Mouse (Mus musculus): ENCODE results near the gene Sync. TPM values are rescaled to one million over a fixed set of nuclear protein-coding genes. Genes with fewer than 3 reads are reported as not detected.

Gene Sync
- total RNA-seq, 1 experiment: 2.1 TPM

GRCm38 (mm10) chr4:129295188-129295587 lies 7.8 kb downstream of the Sync start:
- Histone ChIP-seq H3K4me3 (ENCODE audit: insufficient read depth in 1 of 2, low read depth in 1 of 2, low read length in 2 of 2, poor library complexity in 1 of 2, severe bottlenecking in 1 of 2) (no peak overlapping the region), H3K4me1 (ENCODE audit: control insufficient read depth in 2 of 2, insufficient read depth in 2 of 2, low read length in 2 of 2, poor library complexity in 1 of 2) (peaks cover 2 to 16% of the 10 kb centered on the region in 2 experiments; a peak in 3 of 4 replicates), H3K9me3 (ENCODE audit: control insufficient read depth, insufficient read depth, low read depth, low read length) (no peaks in the 10 kb centered on the region), H3K9ac (ENCODE audit: insufficient read depth, low read depth, low read length, poor library complexity, severe bottlenecking) (no peak overlapping the region), H3K36me3 (ENCODE audit: control insufficient read depth, insufficient read depth, low read length, poor library complexity, severe bottlenecking) (no peaks in the 10 kb centered on the region; the same call in 1 of the 2 replicates), H3K27ac (ENCODE audit: insufficient read depth, low read depth, low read length, poor library complexity, severe bottlenecking) (no peak overlapping the region)
- in situ Hi-C loops (cut with MboI; ENCODE audit: low sequenced_read_pairs in 2 of 2, unreplicated experiment in 2 of 2): no loop called here
- no peak for DNase-seq (ENCODE audit: low read depth, low spot score)
- no peak for TF ChIP-seq ZNF384 (IDR thresholded peaks at IDR 0.05; ENCODE audit: low read depth, low read length)
- no peak for TF ChIP-seq MAFK (IDR thresholded peaks at IDR 0.05; ENCODE audit: insufficient read depth, low read depth, low read length)
- TF ChIP-seq ZC3H11A (IDR thresholded peaks at IDR 0.05; ENCODE audit: borderline replicate concordance, low read depth, low read length): no peak

- peaks cover 2 to 16% of the 10 kb centered on the region in 2 experiments; a peak in 3 of 4 replicates for H3K4me1 ChIP-seq (ENCODE audit: control insufficient read depth in 2 of 2, insufficient read depth in 2 of 2, low read length in 2 of 2, poor library complexity in 1 of 2)
- H3K4me3 ChIP-seq (ENCODE audit: insufficient read depth in 1 of 2, low read depth in 1 of 2, low read length in 2 of 2, poor library complexity in 1 of 2, severe bottlenecking in 1 of 2): no peak overlapping the region
- TF ChIP-seq CHD2 (IDR thresholded peaks at IDR 0.05; ENCODE audit: low read depth, low read length) (no peak), HCFC1 (IDR thresholded peaks at IDR 0.05; ENCODE audit: borderline replicate concordance, insufficient read depth, low read length) (no peak), ZNF384 (IDR thresholded peaks at IDR 0.05; ENCODE audit: low read depth, low read length) (no peak), MAFK (IDR thresholded peaks at IDR 0.05; ENCODE audit: insufficient read depth, low read depth, low read length) (no peak), ZC3H11A (IDR thresholded peaks at IDR 0.05; ENCODE audit: borderline replicate concordance, low read depth, low read length) (no peak)
- no peak overlapping the region for H3K9ac ChIP-seq (ENCODE audit: insufficient read depth, low read depth, low read length, poor library complexity, severe bottlenecking)
- no peak overlapping the region for H3K27ac ChIP-seq (ENCODE audit: insufficient read depth, low read depth, low read length, poor library complexity, severe bottlenecking)
- no peaks in the 10 kb centered on the region; the same call in 1 of the 2 replicates for H3K36me3 ChIP-seq (ENCODE audit: control insufficient read depth, insufficient read depth, low read length, poor library complexity, severe bottlenecking)
- DNase-seq (ENCODE audit: low read depth, low spot score): no peak
- H3K9me3 ChIP-seq (ENCODE audit: control insufficient read depth, insufficient read depth, low read depth, low read length): no peaks in the 10 kb centered on the region
- in situ Hi-C loops (cut with MboI; ENCODE audit: low sequenced_read_pairs in 2 of 2, unreplicated experiment in 2 of 2): no loop called here
These were observed 8.6 kb downstream of the Sync start for GRCm38 (mm10) chr4:129296066-129296465.

- peaks cover 2 to 13% of the 10 kb centered on the region in 2 experiments; a peak in 3 of 4 replicates for H3K4me1 ChIP-seq (ENCODE audit: control insufficient read depth in 2 of 2, insufficient read depth in 2 of 2, low read length in 2 of 2, poor library complexity in 1 of 2)
These were observed 10.3 kb downstream of the Sync start for GRCm38 (mm10) chr4:129297724-129298123.

GRCm38 (mm10) chr4:129299121-129299520 lies 11.7 kb downstream of the Sync start:
- Histone ChIP-seq H3K9me3 (ENCODE audit: control insufficient read depth, insufficient read depth, low read depth, low read length) (no peaks in the 10 kb centered on the region), H3K27ac (ENCODE audit: insufficient read depth, low read depth, low read length, poor library complexity, severe bottlenecking) (no peak overlapping the region), H3K4me1 (ENCODE audit: control insufficient read depth in 2 of 2, insufficient read depth in 2 of 2, low read length in 2 of 2, poor library complexity in 1 of 2) (peaks cover 2 to 11% of the 10 kb centered on the region in 2 experiments; a peak in 3 of 4 replicates), H3K36me3 (ENCODE audit: control insufficient read depth, insufficient read depth, low read length, poor library complexity, severe bottlenecking) (no peaks in the 10 kb centered on the region; the same call in 1 of the 2 replicates), H3K9ac (ENCODE audit: insufficient read depth, low read depth, low read length, poor library complexity, severe bottlenecking) (no peak overlapping the region), H3K4me3 (ENCODE audit: insufficient read depth in 1 of 2, low read depth in 1 of 2, low read length in 2 of 2, poor library complexity in 1 of 2, severe bottlenecking in 1 of 2) (no peak overlapping the region)
- no peak for DNase-seq (ENCODE audit: low read depth, low spot score)
- no peak for TF ChIP-seq CHD2 (IDR thresholded peaks at IDR 0.05; ENCODE audit: low read depth, low read length)
- no peak for TF ChIP-seq MAFK (IDR thresholded peaks at IDR 0.05; ENCODE audit: insufficient read depth, low read depth, low read length)
- TF ChIP-seq ZC3H11A (IDR thresholded peaks at IDR 0.05; ENCODE audit: borderline replicate concordance, low read depth, low read length): no peak
- TF ChIP-seq ZNF384 (IDR thresholded peaks at IDR 0.05; ENCODE audit: low read depth, low read length): no peak
- no peak for TF ChIP-seq HCFC1 (IDR thresholded peaks at IDR 0.05; ENCODE audit: borderline replicate concordance, insufficient read depth, low read length)
- in situ Hi-C loops (cut with MboI; ENCODE audit: low sequenced_read_pairs in 2 of 2, unreplicated experiment in 2 of 2): no loop called here

More at GRCm38 (mm10) chr4:129297724-129298123, 10.3 kb downstream of the Sync start:
- Histone ChIP-seq H3K36me3 (ENCODE audit: control insufficient read depth, insufficient read depth, low read length, poor library complexity, severe bottlenecking) (no peaks in the 10 kb centered on the region; the same call in 1 of the 2 replicates), H3K9ac (ENCODE audit: insufficient read depth, low read depth, low read length, poor library complexity, severe bottlenecking) (no peak overlapping the region), H3K4me3 (ENCODE audit: insufficient read depth in 1 of 2, low read depth in 1 of 2, low read length in 2 of 2, poor library complexity in 1 of 2, severe bottlenecking in 1 of 2) (no peak overlapping the region), H3K27ac (ENCODE audit: insufficient read depth, low read depth, low read length, poor library complexity, severe bottlenecking) (no peak overlapping the region), H3K9me3 (ENCODE audit: control insufficient read depth, insufficient read depth, low read depth, low read length) (no peaks in the 10 kb centered on the region)
- in situ Hi-C loops (cut with MboI; ENCODE audit: low sequenced_read_pairs in 2 of 2, unreplicated experiment in 2 of 2): no loop called here
- no peak for DNase-seq (ENCODE audit: low read depth, low spot score)
- no peak for TF ChIP-seq CHD2 (IDR thresholded peaks at IDR 0.05; ENCODE audit: low read depth, low read length)
- TF ChIP-seq ZC3H11A (IDR thresholded peaks at IDR 0.05; ENCODE audit: borderline replicate concordance, low read depth, low read length): no peak
- no peak for TF ChIP-seq MAFK (IDR thresholded peaks at IDR 0.05; ENCODE audit: insufficient read depth, low read depth, low read length)
- no peak for TF ChIP-seq HCFC1 (IDR thresholded peaks at IDR 0.05; ENCODE audit: borderline replicate concordance, insufficient read depth, low read length)
- no peak for TF ChIP-seq ZNF384 (IDR thresholded peaks at IDR 0.05; ENCODE audit: low read depth, low read length)

- Histone ChIP-seq H3K4me3 (ENCODE audit: insufficient read depth in 1 of 2, low read depth in 1 of 2, low read length in 2 of 2, poor library complexity in 1 of 2, severe bottlenecking in 1 of 2) (no peak overlapping the region), H3K4me1 (ENCODE audit: control insufficient read depth in 2 of 2, insufficient read depth in 2 of 2, low read length in 2 of 2, poor library complexity in 1 of 2) (peaks cover 0 to 5% of the 10 kb centered on the region in 2 experiments; a peak in 3 of 4 replicates), H3K9ac (ENCODE audit: insufficient read depth, low read depth, low read length, poor library complexity, severe bottlenecking) (no peak overlapping the region), H3K27ac (ENCODE audit: insufficient read depth, low read depth, low read length, poor library complexity, severe bottlenecking) (no peak overlapping the region), H3K36me3 (ENCODE audit: control insufficient read depth, insufficient read depth, low read length, poor library complexity, severe bottlenecking) (peaks cover 8% of the 10 kb centered on the region), H3K9me3 (ENCODE audit: control insufficient read depth, insufficient read depth, low read depth, low read length) (no peaks in the 10 kb centered on the region)
- in situ Hi-C loops (cut with MboI; ENCODE audit: low sequenced_read_pairs in 2 of 2, unreplicated experiment in 2 of 2): no loop called here
- TF ChIP-seq ZC3H11A (IDR thresholded peaks at IDR 0.05; ENCODE audit: borderline replicate concordance, low read depth, low read length) (no peak), HCFC1 (IDR thresholded peaks at IDR 0.05; ENCODE audit: borderline replicate concordance, insufficient read depth, low read length) (no peak), MAFK (IDR thresholded peaks at IDR 0.05; ENCODE audit: insufficient read depth, low read depth, low read length) (no peak), CHD2 (IDR thresholded peaks at IDR 0.05; ENCODE audit: low read depth, low read length) (no peak), ZNF384 (IDR thresholded peaks at IDR 0.05; ENCODE audit: low read depth, low read length) (no peak)
- no peak for DNase-seq (ENCODE audit: low read depth, low spot score)
These were observed 16.0 kb downstream of the Sync start for GRCm38 (mm10) chr4:129303401-129303800.
